Mouse (Mus musculus) thymus, postnatal 10 days (tissue): ENCODE measurements around the gene Osbpl3.

Source experiments
- DNase-seq, 2 experiments: peaks; one replicate each; pipeline ENCODE4 v3.0.0; 2021; ENCODE audit warnings: low spot score in 2 of 2

Osbpl3 gene

DNA sequence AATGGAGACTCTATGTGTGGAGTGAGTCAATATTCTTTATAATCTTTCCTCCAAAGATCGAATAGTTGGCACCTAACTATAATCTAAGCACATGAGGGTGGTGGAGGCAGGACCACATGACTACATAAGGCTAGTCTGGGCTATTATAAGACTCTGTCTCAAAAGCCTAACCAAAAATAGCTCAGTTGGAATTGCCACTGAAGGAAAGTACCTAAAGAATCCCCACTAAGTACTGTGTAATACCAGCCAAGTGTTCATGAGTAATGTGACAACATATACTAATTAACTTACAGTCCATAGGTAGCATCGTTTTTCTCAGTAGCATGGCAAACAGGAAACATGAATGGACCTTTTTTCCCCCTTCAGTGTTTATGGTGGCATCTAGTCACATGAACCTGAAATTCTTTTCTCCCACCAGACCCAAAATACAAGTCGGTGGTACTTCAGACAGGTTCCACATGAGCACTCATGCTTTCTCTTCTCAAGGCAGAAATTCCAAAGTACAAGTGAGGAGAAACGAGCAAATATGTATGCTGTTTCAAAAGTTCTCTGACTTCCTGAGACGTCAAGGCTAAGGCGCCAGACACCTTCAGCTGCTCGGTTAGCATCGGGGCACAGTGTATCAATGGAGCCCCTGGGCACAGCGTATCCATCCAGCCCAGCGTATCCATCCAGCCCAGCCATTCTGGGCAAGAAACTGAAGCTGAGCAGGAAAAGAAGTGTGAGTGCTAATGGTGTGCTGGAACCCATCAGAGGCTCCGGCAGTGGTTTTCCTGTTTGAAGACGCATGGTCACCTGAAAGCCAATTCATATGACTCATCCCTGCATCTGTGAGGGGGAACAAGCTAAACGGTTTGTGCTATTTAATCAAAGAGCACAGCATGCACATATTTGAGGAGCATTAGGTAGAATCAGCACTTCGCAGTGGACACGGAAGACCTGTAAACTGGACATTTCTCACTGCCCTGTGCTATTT lies 120.9 kb downstream of the Osbpl3 start:
- DNase-seq: no peak

DNA sequence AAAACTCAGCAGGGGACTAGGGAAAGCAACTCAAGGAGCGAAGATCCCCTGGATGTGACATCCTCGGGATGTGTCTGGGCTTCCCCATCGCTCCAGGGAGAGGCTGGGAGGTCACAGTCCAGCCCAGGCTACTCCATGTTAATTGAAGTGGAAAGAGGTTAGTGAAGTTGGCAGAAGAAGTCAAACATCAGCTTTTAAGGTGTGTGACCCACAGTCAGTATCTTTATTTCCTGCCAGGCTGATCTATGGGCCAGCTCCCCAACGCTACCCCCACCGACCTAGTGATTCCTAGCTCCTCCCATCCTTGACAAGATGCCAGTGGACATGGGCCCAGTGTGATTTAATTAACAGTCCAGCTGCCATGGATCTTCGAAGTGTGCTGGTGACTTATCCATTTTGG lies 122.7 kb downstream of the Osbpl3 start:
- no peak for DNase-seq

DNA sequence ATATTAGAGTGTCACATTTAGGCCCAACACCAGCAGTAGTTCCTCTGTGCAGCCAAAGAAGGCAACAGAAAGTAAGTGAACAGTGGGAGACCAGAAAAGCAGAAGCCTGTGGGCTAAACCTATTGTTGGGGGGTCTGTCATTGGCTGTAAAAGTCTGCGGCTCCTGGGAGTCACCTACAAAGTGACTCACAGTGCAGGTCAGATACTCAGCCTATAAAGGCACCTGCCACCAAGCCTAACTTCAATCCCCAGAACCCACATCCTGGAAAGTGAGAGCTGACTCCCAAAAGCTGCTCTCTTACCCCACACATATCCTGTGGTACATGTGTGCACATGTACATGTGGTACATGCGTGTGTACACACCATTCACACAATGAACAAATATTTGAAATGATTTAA lies 124.5 kb downstream of the Osbpl3 start:
- DNase-seq: no peak

DNA sequence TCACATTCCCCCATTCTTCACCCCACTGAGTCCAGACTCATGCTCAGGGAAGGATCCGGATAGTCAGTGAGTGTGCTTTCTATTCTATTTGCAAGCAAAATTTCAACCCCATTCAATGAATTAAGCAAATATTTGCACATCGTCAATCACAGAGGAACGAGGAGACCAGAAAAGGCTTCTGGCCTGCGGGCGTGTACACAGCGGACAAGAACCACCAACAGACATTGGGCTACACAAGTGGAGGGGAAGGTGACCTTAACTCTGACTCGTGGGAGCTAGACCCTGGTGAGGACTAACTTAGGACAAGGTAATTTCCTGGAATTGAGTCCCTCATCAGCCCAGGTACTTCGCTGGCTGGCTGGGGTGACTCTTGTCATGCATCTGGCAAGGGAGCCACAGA lies 126.6 kb downstream of the Osbpl3 start:
- DNase-seq: no peak

DNA sequence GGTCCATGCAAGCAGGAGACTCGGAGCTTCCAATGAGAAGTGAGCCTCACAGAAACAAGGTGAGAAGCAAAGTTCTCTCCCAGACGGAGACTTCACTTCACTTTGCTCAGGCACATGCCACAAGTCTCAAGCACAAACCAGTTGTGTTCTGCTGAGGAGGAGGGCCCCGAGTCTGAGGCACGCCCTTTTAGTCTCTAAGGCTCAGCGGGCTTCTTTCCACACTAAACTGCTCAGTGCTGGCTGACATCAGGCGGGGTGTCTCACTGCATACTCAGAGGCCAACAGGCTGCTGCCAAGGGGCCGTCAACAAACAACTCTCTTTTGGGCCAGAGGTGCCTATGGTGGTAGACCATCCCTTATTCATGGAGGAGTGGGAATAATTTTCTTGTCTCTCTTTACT lies 127.1 kb downstream of the Osbpl3 start:
- no peak for DNase-seq

DNA sequence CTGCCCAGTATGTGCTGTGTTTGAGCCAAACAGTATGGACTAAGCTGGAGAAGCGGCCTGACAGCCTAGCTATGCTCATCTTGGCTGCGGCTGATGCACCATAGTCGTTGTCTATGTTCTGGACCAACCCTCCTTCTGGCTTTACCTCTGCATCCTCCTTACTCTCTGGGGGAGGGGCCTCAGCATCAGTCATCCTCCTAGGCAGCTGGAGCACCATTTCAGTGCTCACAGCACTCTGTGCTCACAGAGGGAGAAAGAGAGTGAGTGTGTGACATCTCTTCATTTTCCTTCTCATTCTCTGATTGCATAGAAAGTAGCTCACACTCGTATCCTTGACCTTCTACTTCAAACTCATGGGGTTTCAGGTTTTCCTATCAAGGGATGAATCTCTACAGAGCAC lies 129.8 kb downstream of the Osbpl3 start:
- DNase-seq: no peak

DNA sequence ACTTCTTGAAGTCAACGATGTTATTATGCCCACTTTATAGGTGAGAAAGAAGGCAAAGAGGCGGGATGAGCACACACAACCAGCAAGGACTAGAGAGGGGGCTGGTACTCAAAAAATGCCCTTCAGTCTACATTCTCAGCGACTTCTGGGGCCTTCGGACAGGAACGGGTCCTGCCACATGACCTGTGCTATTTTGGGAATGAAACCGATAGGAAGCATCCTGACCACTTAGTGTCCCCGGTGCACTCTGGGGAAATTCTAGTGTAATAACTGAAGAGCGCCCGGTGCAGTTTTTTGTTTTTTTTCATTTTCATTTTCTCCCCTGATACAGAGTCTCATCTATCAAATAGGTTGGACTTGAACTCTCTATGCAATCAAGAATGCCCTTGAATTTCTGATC lies 130.5 kb downstream of the Osbpl3 start:
- no peak for DNase-seq

DNA sequence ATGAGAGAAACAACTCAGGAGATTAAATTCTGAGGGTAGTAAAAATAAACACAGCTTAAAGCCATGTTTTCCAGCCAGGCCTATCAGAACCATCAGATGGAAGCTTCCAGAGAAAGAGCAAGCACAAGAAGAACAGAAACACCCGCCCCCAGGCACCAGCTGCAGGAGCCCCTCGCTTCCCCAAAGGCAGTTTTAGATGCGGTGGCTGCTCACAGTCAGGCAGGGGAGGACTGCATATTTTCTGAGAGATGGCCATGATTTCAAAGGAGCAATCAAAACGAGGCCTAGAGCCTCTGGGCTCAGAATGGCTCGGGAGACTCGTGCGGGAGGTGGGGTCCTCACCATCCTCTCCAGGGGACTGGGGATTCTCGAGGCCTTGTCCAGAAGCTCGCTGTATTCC lies 133.4 kb downstream of the Osbpl3 start:
- no peak for DNase-seq

DNA sequence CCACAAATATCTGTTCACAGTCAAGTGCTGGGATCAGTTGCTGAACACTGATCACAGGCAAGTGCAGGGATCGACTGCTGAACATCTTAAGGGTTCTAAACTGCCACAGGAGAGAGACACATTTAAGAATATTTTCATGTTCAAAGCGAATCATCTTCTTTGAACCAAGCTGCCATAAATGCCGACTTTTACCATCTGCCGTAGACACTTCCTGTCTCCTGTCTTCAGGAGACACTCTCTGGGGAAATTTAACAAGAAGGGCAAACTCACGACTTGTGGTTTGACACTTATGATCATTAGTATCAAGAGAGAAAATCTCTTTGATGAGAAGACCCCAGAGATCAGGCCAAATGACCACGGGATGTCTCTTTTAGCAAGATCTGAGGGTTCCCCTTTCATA lies 134.3 kb downstream of the Osbpl3 start:
- no peak for DNase-seq

DNA sequence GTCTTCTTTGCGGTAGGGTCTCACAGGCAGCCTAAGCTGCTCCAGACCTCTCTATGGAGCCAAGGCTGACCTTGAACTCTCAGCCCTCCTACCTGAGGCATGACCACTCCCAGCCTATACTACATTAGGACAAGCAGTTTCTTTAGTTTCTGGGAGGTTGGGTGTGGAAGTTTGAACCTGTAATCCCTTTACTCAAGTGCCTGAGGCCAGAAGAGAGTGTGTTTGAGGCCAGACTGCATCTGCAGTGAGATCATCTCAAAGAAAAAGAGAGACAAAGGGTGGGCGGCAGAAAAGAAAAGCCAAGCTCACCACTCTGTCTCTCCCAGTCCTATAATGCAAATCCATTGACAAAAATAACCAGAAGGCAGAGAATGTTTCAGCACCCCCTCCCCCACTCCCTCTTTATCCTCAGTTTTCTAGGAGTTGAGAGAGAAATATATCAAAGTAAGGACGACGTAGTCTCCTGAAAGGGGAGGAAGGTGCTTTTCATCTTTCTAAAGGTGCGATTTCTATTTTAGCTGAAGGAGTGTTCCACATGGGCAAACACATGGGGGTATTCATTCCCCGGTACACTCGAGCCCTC lies 137.3 kb downstream of the Osbpl3 start:
- DNase-seq: no peak

DNA sequence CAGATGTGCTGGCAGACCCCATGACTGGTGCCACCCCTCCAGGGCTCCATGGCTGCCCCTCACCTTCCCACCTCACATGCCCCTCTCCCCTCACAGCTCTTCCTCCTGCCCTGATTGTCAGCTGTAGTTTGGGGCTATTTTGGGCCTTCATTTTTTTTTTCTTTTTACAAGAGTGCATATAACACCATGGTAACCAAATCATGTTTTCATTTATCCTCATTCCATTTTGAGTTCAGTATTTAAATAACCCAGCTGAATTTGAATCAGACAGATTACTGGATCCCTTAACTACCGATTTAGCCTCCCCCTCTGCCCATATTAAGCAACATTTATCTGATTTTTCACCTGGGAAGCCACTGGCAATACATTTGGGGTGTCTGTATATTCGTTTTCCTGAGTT lies 137.9 kb downstream of the Osbpl3 start:
- no peak for DNase-seq

DNA sequence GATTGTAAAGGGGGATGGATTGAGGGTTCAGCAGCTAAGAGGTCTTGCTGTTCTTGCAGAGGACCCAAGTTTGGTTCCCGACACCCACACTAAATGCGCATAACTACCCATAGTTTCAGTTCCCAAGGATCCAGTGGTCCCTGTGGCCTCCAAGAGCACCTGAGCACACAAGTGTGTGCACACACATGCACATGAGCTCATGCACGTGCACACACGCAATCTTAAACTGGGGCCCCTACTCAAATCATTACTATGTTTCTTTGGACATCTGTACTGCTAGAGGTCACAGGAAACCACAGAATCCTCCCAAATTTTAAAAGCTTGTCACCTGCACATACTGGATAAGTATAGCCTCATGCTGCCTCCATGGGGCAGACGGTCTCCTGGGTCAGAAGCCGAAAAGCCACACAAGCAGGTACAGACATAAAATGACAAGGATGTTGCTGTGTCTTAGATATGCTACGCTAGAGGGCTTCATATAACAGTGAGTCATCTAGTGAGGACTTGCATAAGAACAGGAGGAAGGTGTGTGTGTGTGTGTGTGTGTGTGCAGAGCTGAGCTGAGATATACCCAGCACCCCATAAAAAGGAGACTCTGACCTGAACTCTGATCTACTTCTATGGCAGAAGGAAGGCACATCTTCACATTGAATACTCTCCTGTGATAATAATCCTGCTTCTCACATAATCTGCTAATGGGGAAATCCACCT lies 139.1 kb downstream of the Osbpl3 start:
- no peak for DNase-seq

DNA sequence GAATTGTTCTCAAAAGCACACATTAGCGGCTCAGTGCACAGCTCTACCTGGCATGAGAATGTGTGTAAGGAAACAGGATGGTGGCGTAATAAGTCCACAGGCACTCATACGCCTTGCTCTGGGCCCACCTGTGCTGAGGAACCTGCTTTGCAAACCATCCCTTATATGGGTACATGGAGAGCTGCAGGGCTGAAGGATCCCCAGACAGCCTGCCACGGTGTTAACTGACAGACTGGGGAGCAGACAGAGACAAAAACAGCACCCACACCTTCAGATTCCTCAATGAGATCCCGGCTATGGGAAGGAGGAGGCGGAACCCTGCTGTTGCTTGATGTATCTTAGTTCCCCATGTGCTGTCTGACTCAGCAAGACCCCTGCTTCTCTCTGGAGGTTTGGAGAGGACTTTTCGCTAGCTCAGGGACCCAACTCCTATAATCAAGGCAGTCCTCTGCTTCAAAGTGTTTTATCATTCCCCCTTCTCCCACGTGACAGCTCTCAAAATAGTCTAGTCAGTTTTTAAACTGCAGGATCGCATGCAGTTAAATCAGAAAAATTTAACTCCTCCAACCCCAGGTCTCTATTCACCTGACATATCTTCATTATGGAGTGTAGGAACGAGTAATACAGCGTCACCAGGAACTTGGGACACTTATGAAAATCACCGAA lies 141.5 kb downstream of the Osbpl3 start:
- no peak for DNase-seq

DNA sequence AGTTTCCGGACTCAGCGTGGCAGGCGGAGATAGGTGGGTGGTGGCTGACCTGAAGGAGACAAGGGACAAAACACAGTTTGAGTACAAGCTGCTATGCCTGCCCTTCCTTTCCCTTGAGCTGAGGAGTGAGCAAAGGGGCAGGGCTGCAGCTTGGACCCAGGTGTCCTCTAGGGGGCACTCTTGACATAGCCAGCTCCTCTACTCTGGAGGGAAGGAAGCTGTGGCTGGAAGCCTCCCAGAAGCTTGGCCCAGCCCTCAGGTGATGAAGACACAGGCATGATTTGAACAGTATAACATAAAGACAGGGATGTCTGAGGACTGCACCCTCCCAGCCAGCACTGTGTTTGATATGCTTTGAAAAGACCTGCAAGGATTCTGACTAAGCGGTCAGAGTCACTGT lies 143.4 kb downstream of the Osbpl3 start:
- peak; percentile 75 to 91 for DNase-seq

DNA sequence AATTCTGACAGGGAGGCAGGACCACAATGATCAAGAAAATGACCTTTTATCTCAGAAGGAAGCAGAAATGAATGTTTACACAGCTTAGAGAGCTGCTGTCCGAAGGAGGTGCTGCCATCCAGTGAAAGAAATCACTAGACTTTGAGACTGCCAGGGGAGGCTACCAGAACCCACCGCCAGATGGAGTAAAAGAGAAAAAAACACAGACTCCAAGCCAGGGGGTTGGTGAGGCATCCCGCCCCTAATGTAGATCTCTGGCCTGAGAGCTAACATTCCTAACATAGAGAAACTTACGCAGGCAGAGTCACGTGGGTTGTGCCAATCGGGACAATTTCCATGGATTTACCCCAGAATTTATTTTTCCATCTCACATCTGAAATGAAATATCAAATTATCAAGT lies 147.0 kb downstream of the Osbpl3 start:
- peak in 1 of 2 experiments; percentile 46 for DNase-seq

DNA sequence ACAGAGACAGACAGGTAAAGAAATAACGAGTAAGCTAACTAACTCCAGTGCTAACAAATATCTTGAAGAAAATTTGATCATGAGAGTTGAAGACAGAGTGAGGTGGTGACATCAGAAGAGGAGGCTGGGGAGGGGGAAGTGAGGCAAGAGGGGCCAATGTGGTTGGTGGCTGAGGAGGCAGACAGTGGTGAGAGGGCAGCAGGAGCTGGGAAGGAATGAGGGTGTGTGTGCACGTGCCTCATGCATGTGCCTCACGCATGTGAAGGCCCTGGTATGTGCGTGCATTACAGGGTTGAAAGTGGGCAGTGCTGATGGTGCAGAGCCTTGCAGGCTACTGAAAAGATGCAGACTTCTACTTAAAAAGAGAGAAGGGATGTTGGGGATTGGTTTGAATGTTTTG lies 149.4 kb downstream of the Osbpl3 start:
- no peak for DNase-seq

DNA sequence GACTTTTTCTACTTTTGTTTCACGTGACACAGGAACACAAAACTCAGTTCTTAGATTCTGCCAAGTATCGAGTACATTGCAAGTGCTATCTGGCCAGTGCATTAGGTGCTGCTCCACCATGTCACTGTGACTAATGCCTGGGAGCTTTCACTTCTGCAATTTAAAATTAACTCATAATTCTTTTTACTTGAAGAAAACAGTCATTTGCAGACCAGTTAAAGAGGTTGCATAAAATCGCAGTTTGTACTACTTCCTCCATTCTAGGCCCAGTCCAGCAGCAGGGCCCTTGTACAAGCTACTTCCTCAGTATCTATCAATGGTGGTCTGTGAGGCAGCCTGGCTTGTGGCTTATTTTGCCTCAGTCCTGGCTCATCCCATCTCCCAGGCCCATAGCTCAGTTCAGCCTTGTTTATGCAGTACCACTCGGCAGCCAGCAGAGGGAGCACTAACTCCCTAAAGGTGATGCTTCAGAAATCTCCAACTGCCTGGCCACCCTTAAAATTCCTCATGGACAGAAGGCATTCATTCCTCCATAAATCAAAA lies 151.0 kb downstream of the Osbpl3 start:
- peak; percentile 39 to 74 for DNase-seq

DNA sequence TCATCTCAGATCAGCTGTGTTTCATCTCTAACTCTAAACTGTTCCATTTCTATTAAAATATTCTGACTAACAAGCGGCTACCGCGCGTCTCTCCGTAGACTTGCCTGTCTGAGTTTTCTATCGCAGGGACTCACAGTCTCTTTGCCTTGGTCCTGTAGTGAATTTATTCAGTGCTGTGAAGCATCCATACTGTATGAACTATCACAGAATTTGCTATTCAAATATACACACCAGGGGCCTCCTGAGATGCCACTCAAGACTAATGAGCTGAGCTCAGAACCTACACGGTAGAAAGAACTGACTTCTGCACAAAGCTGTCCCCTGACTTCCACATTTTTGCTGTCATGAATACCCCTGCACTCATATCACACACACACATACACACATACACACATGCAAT lies 154.9 kb downstream of the Osbpl3 start:
- no peak for DNase-seq

DNA sequence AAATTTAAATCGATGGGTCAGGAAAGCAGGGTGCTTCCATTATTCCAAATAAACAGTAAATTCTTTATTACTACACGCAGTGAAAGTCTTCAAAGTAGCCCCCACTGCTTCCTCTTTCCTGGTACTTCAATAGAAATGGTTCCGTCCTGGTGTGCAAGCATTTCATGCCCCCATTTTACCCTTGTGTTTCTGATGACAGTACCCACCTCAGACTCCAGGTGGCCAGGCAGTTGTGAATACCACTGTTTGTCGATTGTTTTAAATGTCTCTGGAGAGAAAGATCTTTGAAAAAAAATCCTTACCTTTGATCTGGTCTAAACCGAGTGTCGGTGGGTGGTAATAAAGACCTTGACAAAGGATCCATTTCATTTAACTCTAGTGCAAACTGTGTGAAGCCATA lies 155.4 kb downstream of the Osbpl3 start:
- no peak for DNase-seq

DNA sequence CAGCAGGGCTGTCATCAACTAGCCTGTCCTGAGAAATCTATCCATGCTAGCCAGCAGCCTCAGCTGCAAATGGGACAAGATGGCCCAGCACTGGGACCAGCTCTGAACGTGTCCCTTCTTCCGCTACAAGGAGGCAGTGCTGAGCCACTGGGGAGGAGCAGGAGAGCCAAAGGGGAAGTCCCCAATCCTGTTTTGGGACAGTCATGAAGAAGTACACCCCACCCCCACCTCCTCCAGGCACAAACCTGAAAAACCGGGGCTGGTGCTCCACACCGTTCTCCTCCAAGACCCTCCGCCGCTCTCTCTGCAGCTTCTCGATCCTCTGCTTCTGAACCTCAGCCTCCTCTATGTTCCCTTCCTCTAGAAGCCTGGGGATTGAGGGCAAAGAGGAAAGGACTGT lies 156.9 kb downstream of the Osbpl3 start:
- no peak for DNase-seq

DNA sequence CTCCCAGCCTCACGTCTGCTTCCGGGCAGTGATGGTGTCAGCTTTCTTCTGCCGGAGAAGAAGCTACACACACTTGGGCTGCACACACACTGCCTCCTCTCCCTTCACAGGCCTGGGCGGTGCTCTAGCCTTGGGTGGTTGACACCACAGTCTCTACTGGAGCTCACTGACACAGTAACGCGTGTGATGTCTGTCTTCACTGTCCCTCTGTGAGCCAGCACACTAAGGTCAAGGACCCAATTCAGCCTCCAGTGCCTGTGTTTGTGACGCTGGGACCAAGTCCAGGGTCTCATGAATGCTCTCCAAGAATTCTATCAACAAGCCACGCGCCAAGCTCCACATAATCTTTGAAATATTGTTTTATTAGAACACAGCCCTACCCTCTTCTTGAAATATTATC lies 158.3 kb downstream of the Osbpl3 start:
- DNase-seq: no peak

DNA sequence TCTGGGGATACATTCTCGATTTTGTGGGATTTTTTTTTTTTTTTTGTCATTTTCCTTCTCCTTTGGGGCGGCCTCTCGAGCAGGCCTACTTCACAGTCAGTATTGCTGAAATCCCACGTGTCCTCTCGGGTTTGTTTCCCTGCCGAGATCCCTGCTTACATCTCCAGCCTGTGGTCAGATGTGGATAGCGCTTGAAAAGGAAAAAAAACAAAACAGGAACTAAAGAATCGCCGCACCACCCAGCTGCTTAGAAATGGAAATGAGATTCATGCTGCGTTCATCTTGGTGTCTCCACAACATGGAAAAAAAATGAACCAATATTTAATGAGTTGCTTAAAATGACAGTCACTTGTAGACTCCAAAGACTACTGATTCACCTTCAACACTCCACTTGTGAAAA lies 160.9 kb downstream of the Osbpl3 start:
- DNase-seq: no peak
